Mouse (Mus musculus) CD4-positive naive resting alpha-beta T cell, adult 57 days (primary cell): ENCODE data around the gene Sdf2. TPM values are rescaled to one million over a fixed set of nuclear protein-coding genes. Genes with fewer than 3 reads are reported as not detected.

Experiments used
- total RNA-seq: library from RNA; stranded (reverse); gene quantifications from one replicate; pipeline ENCODE4 v1.2.4, GENCODE M21; 2023

The Sdf2 gene
- total RNA-seq, result 41.2 TPM

GRCm38 (mm10) chr11:78245627-78246317, at the start of gene Sdf2, which contains the start of gene Supt6:
Gene Sdf2, plus strand, starts transcription at chr11:78245746.
Gene Supt6, minus strand, starts transcription at chr11:78245987.

GRCm38 (mm10) chr11:78261380-78262352, 16.1 kb downstream of the Sdf2 start, which contains the start of gene 2610507B11Rik:
Gene 2610507B11Rik, plus strand, starts transcription at chr11:78261752.

DNA sequence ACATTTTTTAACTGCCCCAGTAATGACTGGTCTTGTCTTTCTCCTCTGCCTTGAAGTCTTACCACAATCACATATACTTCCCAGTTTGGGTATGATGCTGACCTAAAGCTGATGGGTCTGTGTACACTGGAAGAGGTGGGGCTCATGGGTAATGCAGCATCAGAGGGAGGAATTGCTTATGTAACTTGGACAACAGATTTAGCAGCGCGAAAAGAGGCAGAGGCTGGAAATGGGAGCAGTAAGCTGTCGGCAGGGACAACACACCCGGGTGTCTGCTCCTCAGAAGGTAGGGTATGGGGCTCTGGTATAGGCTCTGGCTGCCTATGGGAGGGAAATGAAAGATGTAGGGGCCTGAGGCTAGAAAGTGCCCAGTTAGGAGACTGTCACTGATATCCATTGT, 45.1 kb downstream of the Sdf2 start, which contains the start of gene BC030499:
Gene BC030499, plus strand, starts transcription at position 188 of the 400 bp plus-strand sequence.

GRCm38 (mm10) chr11:78301357-78302084, 56.0 kb downstream of the Sdf2 start, which contains the start of gene Spag5:
Gene Spag5, plus strand, starts transcription at chr11:78301529.

Other genes starting within 250 kb of the Sdf2 start
- 6.0 TPM for gene Dhrs13, start 213.5 kb upstream of the Sdf2 start, total RNA-seq
- gene Flot2, start 207.8 kb upstream of the Sdf2 start, total RNA-seq, result 30.3 TPM
- 27.6 TPM for gene Eral1, start 165.4 kb upstream of the Sdf2 start, total RNA-seq
- gene Fam222b, start 151.1 kb upstream of the Sdf2 start, total RNA-seq, result 21.7 TPM
- 38.9 TPM for gene Traf4, start 80.2 kb upstream of the Sdf2 start, total RNA-seq
- gene Nek8, start 69.1 kb upstream of the Sdf2 start, total RNA-seq, result 9.1 TPM
- gene Tlcd1, start 69.0 kb upstream of the Sdf2 start, total RNA-seq, result 8.9 TPM
- gene Rpl23a, start 62.2 kb upstream of the Sdf2 start, total RNA-seq, result 3,317 TPM
- 0.35 TPM for gene Rab34, start 57.3 kb upstream of the Sdf2 start, total RNA-seq
- not detected for gene Proca1, start 52.4 kb upstream of the Sdf2 start, total RNA-seq
- 80.8 TPM for gene Supt6, start 241 bp downstream of the Sdf2 start, total RNA-seq
- gene 2610507B11Rik, start 16.0 kb downstream of the Sdf2 start, total RNA-seq, result 107 TPM
- 1.7 TPM for gene BC030499, start 45.1 kb downstream of the Sdf2 start, total RNA-seq
- 1.7 TPM for gene Spag5, start 55.8 kb downstream of the Sdf2 start, total RNA-seq
- gene Aldoc, start 77.2 kb downstream of the Sdf2 start, total RNA-seq, result 38.4 TPM
- gene Pigs, start 82.7 kb downstream of the Sdf2 start, total RNA-seq, result 49.7 TPM
- 15.1 TPM for gene Unc119, start 97.7 kb downstream of the Sdf2 start, total RNA-seq
- gene Foxn1, start 140.8 kb downstream of the Sdf2 start, total RNA-seq, result not detected
- not detected for gene Slc13a2, start 176.5 kb downstream of the Sdf2 start, total RNA-seq
- gene Slc46a1, start 220.0 kb downstream of the Sdf2 start, total RNA-seq, result 1.5 TPM